Mouse (Mus musculus): ENCODE data around the gene Hunk.

GRCm38 (mm10) chr16:90382701-90383280 lies 3.0 kb upstream of the Hunk start:
- TF ChIP-seq CTCF (IDR thresholded peaks at IDR 0.05; ENCODE audit: extremely low read depth, insufficient read depth, insufficient read length, insufficient replicate concordance): no peak
- TF ChIP-seq POLR2A (IDR thresholded peaks at IDR 0.05; ENCODE audit: low read depth, low read length): no peak
